Mouse (Mus musculus) ES-E14 (cell line): ENCODE measurements around the gene Cfap69. TPM values are rescaled to one million over a fixed set of nuclear protein-coding genes. Genes with fewer than 3 reads are reported as not detected.
A peak's percentile ranks its signal among the peaks of the same experiment; 100 is the strongest.

Source experiments
- DNase-seq: peaks from one replicate; pipeline ENCODE4 v3.0.0-alpha.2; 2013; ENCODE audit warnings: low read depth, low spot score
- H3K27ac ChIP-seq: 2 replicates; pipeline ENCODE4 v1.5.1; 2012; ENCODE audit warnings: low read depth, mild to moderate bottlenecking, low read length, moderate library complexity, mixed read lengths; ENCODE audit not compliant: poor library complexity, insufficient read depth, severe bottlenecking
- H3K36me3 ChIP-seq: 2 replicates; pipeline ENCODE4 v1.6.1; 2012; ENCODE audit warnings: mild to moderate bottlenecking, low read length, moderate library complexity, mixed read lengths; ENCODE audit not compliant: control insufficient read depth, poor library complexity, insufficient read depth, severe bottlenecking
- H3K4me1 ChIP-seq, 2 experiments: fragments of 150-350 bp in 1 of 2; sonication (generic) in 1 of 2; 2 replicates each; pipeline ENCODE4 v1.6.1; 2012; ENCODE audit warnings: low read length in 2 of 2, mild to moderate bottlenecking in 1 of 2, mixed read lengths in 1 of 2; ENCODE audit not compliant: control insufficient read depth in 2 of 2, insufficient read depth in 2 of 2, poor library complexity in 1 of 2
- H3K4me3 ChIP-seq, 2 experiments: fragments of 150-350 bp in 1 of 2; sonication (generic) in 1 of 2; 2 replicates each; pipeline ENCODE4 v1.5.1; 2012; ENCODE audit warnings: low read length in 2 of 2, low read depth in 1 of 2, mild to moderate bottlenecking in 1 of 2, mixed read lengths in 1 of 2; ENCODE audit not compliant: insufficient read depth in 1 of 2, poor library complexity in 1 of 2, severe bottlenecking in 1 of 2
- H3K9ac ChIP-seq: 2 replicates; pipeline ENCODE4 v1.6.1; 2012; ENCODE audit warnings: low read depth, mild to moderate bottlenecking, low read length, mixed read lengths; ENCODE audit not compliant: poor library complexity, insufficient read depth, severe bottlenecking
- H3K9me3 ChIP-seq: fragments of 150-350 bp; sonication (generic); 2 replicates; pipeline ENCODE4 v1.6.1; 2012; ENCODE audit warnings: low read depth, mild to moderate bottlenecking, low read length; ENCODE audit not compliant: control insufficient read depth, insufficient read depth
- CHD2 ChIP-seq: IDR thresholded peaks from 2 replicates; pipeline ENCODE4 v1.6.1; 2014; ENCODE audit warnings: mild to moderate bottlenecking, low read depth, low read length, inconsistent platforms
- HCFC1 ChIP-seq: IDR thresholded peaks from 2 replicates; pipeline ENCODE4 v1.6.1; 2012; ENCODE audit warnings: low read length, inconsistent platforms, borderline replicate concordance; ENCODE audit not compliant: insufficient read depth
- MAFK ChIP-seq: IDR thresholded peaks from 2 replicates; pipeline ENCODE4 v1.6.1; 2014; ENCODE audit warnings: mild to moderate bottlenecking, low read depth, low read length, inconsistent platforms; ENCODE audit not compliant: insufficient read depth
- ZC3H11A ChIP-seq: IDR thresholded peaks from 2 replicates; pipeline ENCODE4 v1.6.1; 2012; ENCODE audit warnings: low read depth, mild to moderate bottlenecking, inconsistent platforms, low read length, borderline replicate concordance
- ZNF384 ChIP-seq: IDR thresholded peaks from 2 replicates; pipeline ENCODE4 v1.6.1; 2012; ENCODE audit warnings: low read depth, low read length, inconsistent platforms
- in situ Hi-C, 2 experiments: fragments of 600-800 bp; cut with MboI; formaldehyde crosslinking; loops; one replicate each; pipeline ENCODE4 v1.15.1; 2025; ENCODE audit warnings: low sequenced_read_pairs in 2 of 2, inconsistent platforms in 1 of 2; ENCODE audit not compliant: unreplicated experiment in 2 of 2
- total RNA-seq: library from RNA; depleted of rRNA; stranded (reverse); fragments of 300-350 nt; gene quantifications from 2 replicates; pipeline ENCODE4 v1.2.3, GENCODE M21; 2012

The Cfap69 gene
- total RNA-seq, 1 experiment, result 4.6 TPM

- no peaks in the 10 kb centered on the region for H3K9me3 ChIP-seq
- no peak overlapping the region for H3K9ac ChIP-seq
- DNase-seq, result no peak
- no peak overlapping the region for H3K4me3 ChIP-seq
- H3K36me3 ChIP-seq, result no peaks in the 10 kb centered on the region
- TF ChIP-seq ZC3H11A (no peak), HCFC1 (no peak)
- H3K4me1 ChIP-seq, result no peaks in the 10 kb centered on the region
- in situ Hi-C loops, result no loop called here
- no peak overlapping the region for H3K27ac ChIP-seq
Measured at GRCm38 (mm10) chr5:5561041-5561706, 102.9 kb downstream of the Cfap69 start.

- H3K4me3 ChIP-seq, result peak overlapping the region; percentile 79 to 87
- in situ Hi-C loops, result no loop called here
- H3K4me1 ChIP-seq, result no peaks in the 10 kb centered on the region
- no peak overlapping the region for H3K27ac ChIP-seq
- H3K9ac ChIP-seq, result peak overlapping the region; percentile 29; the same call in 1 of the 2 replicates
- TF ChIP-seq ZC3H11A, result no peak
- no peak for TF ChIP-seq MAFK
- no peak for TF ChIP-seq CHD2
- TF ChIP-seq ZNF384, result no peak
- no peak for TF ChIP-seq HCFC1
- H3K9me3 ChIP-seq, result no peaks in the 10 kb centered on the region
- H3K36me3 ChIP-seq, result peaks cover 2% of the 10 kb centered on the region
- no peak for DNase-seq
Measured at GRCm38 (mm10) chr5:5559798-5560197, 104.2 kb downstream of the Cfap69 start.

- in situ Hi-C loops, result no loop called here
- H3K27ac ChIP-seq, result peak within 1 kb of the TSS; percentile 71
- DNase-seq, result peak; percentile 82
Measured at GRCm38 (mm10) chr5:5559079-5559740, 104.8 kb downstream of the Cfap69 start, which contains the start of gene Gtpbp10. Gene Gtpbp10 (minus strand): TSS chr5:5559538.

GRCm38 (mm10) chr5:5551110-5551509, 112.9 kb downstream of the Cfap69 start:
- no peak for DNase-seq
- Histone ChIP-seq H3K27ac (no peak overlapping the region), H3K9me3 (no peaks in the 10 kb centered on the region), H3K9ac (no peak overlapping the region), H3K36me3 (peaks cover 16% of the 10 kb centered on the region), H3K4me3 (no peak overlapping the region), H3K4me1 (no peaks in the 10 kb centered on the region)
- TF ChIP-seq MAFK, result no peak
- no peak for TF ChIP-seq HCFC1
- no peak for TF ChIP-seq CHD2
- TF ChIP-seq ZNF384, result no peak
- no peak for TF ChIP-seq ZC3H11A
- in situ Hi-C loops, result no loop called here

More at GRCm38 (mm10) chr5:5559079-5559740, 104.8 kb downstream of the Cfap69 start, which contains the start of gene Gtpbp10:
- peak within 1 kb of the TSS; percentile 93 for H3K9ac ChIP-seq
- TF ChIP-seq HCFC1, result peak; percentile 84
- no peak for TF ChIP-seq CHD2
- peak; percentile 48; the same call in 1 of the 2 replicates for TF ChIP-seq ZC3H11A
- TF ChIP-seq MAFK, result no peak
- H3K4me3 ChIP-seq, result peak within 1 kb of the TSS; percentile 79 to 87
- H3K4me1 ChIP-seq, result no peaks in the 10 kb centered on the region
- no peaks in the 10 kb centered on the region for H3K9me3 ChIP-seq
- H3K36me3 ChIP-seq, result peaks cover 8% of the 10 kb centered on the region
